Mouse (Mus musculus): ENCODE measurements around the gene Tnf.
A peak's percentile ranks its signal among the peaks of the same experiment; 100 is the strongest.

The Tnf gene

GRCm38 (mm10) chr17:35168541-35169207, 33.1 kb downstream of the Tnf start:
- no peak for DNase-seq

- DNase-seq: no peak
Measured at GRCm38 (mm10) chr17:35167794-35168193, 34.0 kb downstream of the Tnf start.

GRCm38 (mm10) chr17:35166352-35167035, 35.3 kb downstream of the Tnf start:
- peak; percentile 61 for DNase-seq

- no peak for DNase-seq
Measured at GRCm38 (mm10) chr17:35165451-35166155, 36.2 kb downstream of the Tnf start.

GRCm38 (mm10) chr17:35164568-35165450, 37.0 kb downstream of the Tnf start, which contains the start of gene Prrc2a:
Gene Prrc2a, minus strand, starts transcription at chr17:35164897.
- DNase-seq: peak; percentile 98

GRCm38 (mm10) chr17:35164218-35164567, 37.6 kb downstream of the Tnf start:
- no peak for DNase-seq

GRCm38 (mm10) chr17:35163326-35164081, 38.3 kb downstream of the Tnf start:
- no peak for DNase-seq

GRCm38 (mm10) chr17:35162730-35163129, 39.1 kb downstream of the Tnf start:
- DNase-seq: no peak

- DNase-seq: no peak
Measured at GRCm38 (mm10) chr17:35162121-35162520, 39.7 kb downstream of the Tnf start.

- DNase-seq: no peak
Measured at GRCm38 (mm10) chr17:35161421-35161820, 40.4 kb downstream of the Tnf start.

GRCm38 (mm10) chr17:35159638-35160037, 42.2 kb downstream of the Tnf start:
- no peak for DNase-seq

- DNase-seq: no peak
Measured at GRCm38 (mm10) chr17:35158850-35159593, 42.8 kb downstream of the Tnf start.

- DNase-seq: no peak
Measured at GRCm38 (mm10) chr17:35157661-35158175, 44.1 kb downstream of the Tnf start.

- no peak for DNase-seq
Measured at GRCm38 (mm10) chr17:35157254-35157653, 44.6 kb downstream of the Tnf start.

GRCm38 (mm10) chr17:35156461-35157200, 45.2 kb downstream of the Tnf start:
- DNase-seq: no peak

- DNase-seq: no peak
Measured at GRCm38 (mm10) chr17:35155451-35155850, 46.4 kb downstream of the Tnf start.

- no peak for DNase-seq
Measured at GRCm38 (mm10) chr17:35154616-35155015, 47.2 kb downstream of the Tnf start.

GRCm38 (mm10) chr17:35153931-35154330, 47.9 kb downstream of the Tnf start:
- DNase-seq: no peak

GRCm38 (mm10) chr17:35153077-35153476, 48.7 kb downstream of the Tnf start:
- DNase-seq: no peak

- DNase-seq: no peak
Measured at GRCm38 (mm10) chr17:35152121-35152520, 49.7 kb downstream of the Tnf start.

Measured in right cerebral cortex, postnatal 4 days (tissue).